Mouse (Mus musculus): Measurements from ENCODE around the gene Ssbp4. TPM values are rescaled to one million over a fixed set of nuclear protein-coding genes. Genes with fewer than 3 reads are reported as not detected.

Ssbp4 gene
- polyA plus RNA-seq, 1 experiment, result 228 TPM

DNA sequence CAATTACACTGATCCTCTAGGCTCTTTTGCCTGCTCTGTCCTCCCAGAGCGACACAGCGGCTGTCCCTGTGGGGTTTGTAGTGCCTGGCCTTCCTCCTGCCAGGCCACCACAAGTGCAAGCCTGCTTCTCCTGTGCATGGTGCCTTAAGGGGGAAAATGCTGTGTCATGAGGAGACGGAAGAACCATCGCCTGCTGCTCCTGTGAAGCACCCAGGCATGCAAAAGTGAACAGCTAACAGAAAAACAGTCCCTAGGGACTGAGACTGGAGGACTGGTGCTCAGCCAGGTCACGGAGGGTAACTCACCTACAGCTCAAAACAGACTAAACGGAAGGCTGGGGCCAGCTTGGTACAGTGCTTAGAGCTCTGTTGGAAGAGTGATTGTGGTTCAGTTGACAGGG lies 26.9 kb upstream of the Ssbp4 start:
- H3K4me3 ChIP-seq (replicated peaks; ENCODE audit: extremely low read depth, low read depth, low read length), result no peak overlapping the region
- 85% methylated on average over 6 of the region's 6 CpGs for WGBS
- no peak for TF ChIP-seq POLR2A (IDR thresholded peaks at IDR 0.05; ENCODE audit: borderline replicate concordance, extremely low read depth, low read depth, low read length)
- TF ChIP-seq CTCF (IDR thresholded peaks at IDR 0.05; ENCODE audit: insufficient read depth, low read length), result no peak
- no peak for DNase-seq
- H3K4me1 ChIP-seq (ENCODE audit: control insufficient read depth, insufficient read depth, low read length), result peaks cover 9% of the 10 kb centered on the region

DNA sequence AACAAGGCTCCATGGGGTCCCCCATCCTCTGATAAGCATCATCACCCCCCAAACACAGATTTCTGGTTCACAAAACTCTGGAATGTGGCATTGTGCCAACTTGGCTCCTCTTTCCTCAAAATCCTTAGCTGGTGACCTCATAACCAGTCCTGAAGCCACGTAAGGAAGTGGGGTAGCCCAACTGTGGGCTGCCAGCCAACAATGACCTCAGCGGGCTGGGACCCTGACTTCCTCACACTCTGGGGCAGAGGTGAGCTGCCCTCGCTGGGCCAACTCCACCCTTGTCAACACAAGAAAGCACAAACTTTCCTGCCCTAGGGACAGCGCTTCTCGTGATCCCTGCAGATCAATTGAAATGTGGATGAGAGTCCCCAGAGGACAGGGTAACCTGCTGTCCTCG lies 25.4 kb upstream of the Ssbp4 start:
- TF ChIP-seq POLR2A (IDR thresholded peaks at IDR 0.05; ENCODE audit: borderline replicate concordance, extremely low read depth, low read depth, low read length), result no peak
- TF ChIP-seq CTCF (IDR thresholded peaks at IDR 0.05; ENCODE audit: insufficient read depth, low read length), result no peak
- Histone ChIP-seq H3K4me1 (ENCODE audit: control insufficient read depth, insufficient read depth, low read length) (peaks cover 12% of the 10 kb centered on the region), H3K4me3 (replicated peaks; ENCODE audit: extremely low read depth, low read depth, low read length) (no peak overlapping the region)
- peak; percentile 63 for DNase-seq
- 14% methylated on average over 6 of the region's 6 CpGs for WGBS

DNA sequence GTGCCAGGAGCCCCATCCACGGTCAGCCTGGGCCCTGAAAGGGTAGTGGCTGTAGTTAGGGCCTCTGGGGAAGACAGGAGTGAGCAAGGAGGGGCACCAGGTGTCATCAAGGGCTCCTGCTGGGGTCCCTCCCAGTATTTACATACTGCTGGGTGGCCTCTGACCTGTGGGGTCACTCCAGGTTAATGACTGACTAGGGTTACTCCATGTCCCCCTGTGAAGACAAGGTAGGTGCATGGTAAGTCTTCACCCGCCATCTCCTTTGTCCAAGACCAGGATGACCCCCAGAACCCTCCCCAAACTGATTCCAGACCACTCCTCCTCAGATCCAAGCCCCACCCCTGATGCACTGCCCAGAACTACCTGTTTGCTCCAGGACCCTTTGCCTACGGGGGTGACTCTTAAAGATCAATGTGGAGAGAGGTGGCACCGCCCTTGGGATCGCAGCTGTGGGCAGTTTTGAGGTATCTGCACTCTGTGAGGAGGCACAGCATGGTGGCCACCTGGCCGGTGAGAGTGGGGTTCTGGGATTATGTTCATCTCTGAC lies 23.7 kb upstream of the Ssbp4 start, which contains the start of gene Gdf15:
TSS of gene Gdf15 (minus strand) at position 111 of the 547 bp plus-strand sequence.
- Histone ChIP-seq H3K4me1 (ENCODE audit: control insufficient read depth, insufficient read depth, low read length) (peaks cover 12% of the 10 kb centered on the region), H3K4me3 (replicated peaks; ENCODE audit: extremely low read depth, low read depth, low read length) (no peak within 1 kb of the TSS)
- TF ChIP-seq POLR2A (IDR thresholded peaks at IDR 0.05; ENCODE audit: borderline replicate concordance, extremely low read depth, low read depth, low read length) (no peak), CTCF (IDR thresholded peaks at IDR 0.05; ENCODE audit: insufficient read depth, low read length) (no peak)
- no peak for DNase-seq
- WGBS, result 86% methylated on average over 6 of the region's 6 CpGs

- WGBS, result 14% methylated on average over 24 of the region's 24 CpGs
- DNase-seq, result no peak
- TF ChIP-seq POLR2A (IDR thresholded peaks at IDR 0.05; ENCODE audit: borderline replicate concordance, extremely low read depth, low read depth, low read length) (peak; percentile 52; the same call in 1 of the 2 replicates), CTCF (IDR thresholded peaks at IDR 0.05; ENCODE audit: insufficient read depth, low read length) (no peak)
- Histone ChIP-seq H3K4me3 (replicated peaks; ENCODE audit: extremely low read depth, low read depth, low read length) (no peak overlapping the region), H3K4me1 (ENCODE audit: control insufficient read depth, insufficient read depth, low read length) (peaks cover 12% of the 10 kb centered on the region)
Observed at GRCm38 (mm10) chr8:70631436-70631835, 22.8 kb upstream of the Ssbp4 start.

GRCm38 (mm10) chr8:70630532-70631381 lies 22.1 kb upstream of the Ssbp4 start:
- Histone ChIP-seq H3K4me1 (ENCODE audit: control insufficient read depth, insufficient read depth, low read length) (peaks cover 12% of the 10 kb centered on the region), H3K4me3 (replicated peaks; ENCODE audit: extremely low read depth, low read depth, low read length) (peak overlapping the region; percentile 1)
- WGBS, result 17% methylated on average over 22 of the region's 22 CpGs
- no peak for DNase-seq
- TF ChIP-seq CTCF (IDR thresholded peaks at IDR 0.05; ENCODE audit: insufficient read depth, low read length), result no peak
- TF ChIP-seq POLR2A (IDR thresholded peaks at IDR 0.05; ENCODE audit: borderline replicate concordance, extremely low read depth, low read depth, low read length), result no peak

GRCm38 (mm10) chr8:70629574-70630531 lies 21.2 kb upstream of the Ssbp4 start:
- Histone ChIP-seq H3K4me3 (replicated peaks; ENCODE audit: extremely low read depth, low read depth, low read length) (peak overlapping the region; percentile 66), H3K4me1 (ENCODE audit: control insufficient read depth, insufficient read depth, low read length) (peaks cover 12% of the 10 kb centered on the region)
- peak; percentile 90 for DNase-seq
- 2% methylated on average over 60 of the region's 60 CpGs for WGBS
- TF ChIP-seq CTCF (IDR thresholded peaks at IDR 0.05; ENCODE audit: insufficient read depth, low read length) (peak; percentile 90), POLR2A (IDR thresholded peaks at IDR 0.05; ENCODE audit: borderline replicate concordance, extremely low read depth, low read depth, low read length) (peak; percentile 28; the same call in 1 of the 2 replicates)

GRCm38 (mm10) chr8:70628986-70629490 lies 20.4 kb upstream of the Ssbp4 start:
- peaks cover 7% of the 10 kb centered on the region for H3K4me1 ChIP-seq (ENCODE audit: control insufficient read depth, insufficient read depth, low read length)
- DNase-seq, result no peak
- H3K4me3 ChIP-seq (replicated peaks; ENCODE audit: extremely low read depth, low read depth, low read length), result no peak overlapping the region
- 57% methylated on average over 7 of the region's 7 CpGs for WGBS
- TF ChIP-seq POLR2A (IDR thresholded peaks at IDR 0.05; ENCODE audit: borderline replicate concordance, extremely low read depth, low read depth, low read length) (no peak), CTCF (IDR thresholded peaks at IDR 0.05; ENCODE audit: insufficient read depth, low read length) (no peak)

DNA sequence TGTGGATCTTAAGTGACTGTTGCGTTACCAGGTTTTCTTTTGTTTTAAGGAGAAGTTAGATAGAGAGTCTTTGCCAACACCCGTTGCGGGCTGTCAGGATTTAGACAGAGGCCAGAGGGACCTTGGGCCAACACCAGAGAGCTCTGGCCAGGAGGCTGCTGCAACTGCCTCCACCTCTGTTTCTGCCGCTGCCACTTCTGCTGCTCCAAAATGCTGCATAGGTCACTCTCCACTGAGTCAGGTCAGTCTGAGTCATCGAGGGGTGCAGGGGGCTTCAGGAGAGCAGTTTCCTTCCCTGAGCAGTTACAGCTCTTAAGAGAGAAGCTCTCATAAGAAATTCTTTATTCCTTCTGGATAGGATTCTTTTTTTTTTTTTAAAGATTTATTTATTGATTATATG lies 18.4 kb upstream of the Ssbp4 start:
- TF ChIP-seq CTCF (IDR thresholded peaks at IDR 0.05; ENCODE audit: insufficient read depth, low read length) (no peak), POLR2A (IDR thresholded peaks at IDR 0.05; ENCODE audit: borderline replicate concordance, extremely low read depth, low read depth, low read length) (no peak)

DNA sequence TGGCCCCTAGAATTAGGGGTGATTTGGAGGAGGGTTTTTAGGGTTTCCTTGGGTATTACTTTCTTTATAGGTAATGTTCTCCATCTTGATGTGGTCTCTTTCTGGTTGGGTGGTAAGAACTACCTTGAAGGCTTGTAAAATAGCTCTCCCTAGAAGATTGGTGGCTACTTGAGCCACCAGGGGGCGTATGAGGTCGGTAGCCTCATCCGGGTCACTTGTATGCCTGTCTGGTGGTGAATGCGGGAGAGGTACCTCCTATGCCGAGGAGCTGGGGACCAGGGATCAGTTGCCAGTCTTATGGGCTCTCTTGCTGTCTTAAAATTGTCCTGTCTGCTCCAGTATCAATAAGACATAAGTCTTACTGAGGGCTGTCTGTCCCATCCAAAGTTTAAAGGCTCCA lies 16.4 kb upstream of the Ssbp4 start:
- 5% methylated on average over 5 of the region's 5 CpGs for WGBS
- H3K4me1 ChIP-seq (ENCODE audit: control insufficient read depth, insufficient read depth, low read length), result peaks cover 2% of the 10 kb centered on the region
- no peak for DNase-seq
- TF ChIP-seq POLR2A (IDR thresholded peaks at IDR 0.05; ENCODE audit: borderline replicate concordance, extremely low read depth, low read depth, low read length), result no peak
- TF ChIP-seq CTCF (IDR thresholded peaks at IDR 0.05; ENCODE audit: insufficient read depth, low read length), result peak; percentile 64
- H3K4me3 ChIP-seq (replicated peaks; ENCODE audit: extremely low read depth, low read depth, low read length), result no peak overlapping the region

More for the DNA sequence above, 18.4 kb upstream of the Ssbp4 start:
- H3K4me3 ChIP-seq (replicated peaks; ENCODE audit: extremely low read depth, low read depth, low read length), result no peak overlapping the region
- peaks cover 5% of the 10 kb centered on the region for H3K4me1 ChIP-seq (ENCODE audit: control insufficient read depth, insufficient read depth, low read length)
- DNase-seq, result no peak
- 70% methylated on average over 5 of the region's 5 CpGs for WGBS
